Mouse (Mus musculus) lung, adult 2 months (tissue): Measurements from ENCODE around the gene Syde2.

Experiments
- CTCF ChIP-seq: fragments of 200-500 bp; IDR thresholded peaks from 2 replicates; pipeline ENCODE4 v1.5.1; 2011; ENCODE audit warnings: mild to moderate bottlenecking, low read length, control low read depth; ENCODE audit not compliant: insufficient read depth
- POLR2A ChIP-seq: fragments of 200-500 bp; IDR thresholded peaks from 2 replicates; pipeline ENCODE4 v1.6.1; 2011; ENCODE audit warnings: low read depth, mild to moderate bottlenecking, control low read depth, low read length, borderline replicate concordance; ENCODE audit errors: extremely low read depth

GRCm38 (mm10) chr3:145988684-145989575, 1.3 kb downstream of the Syde2 start:
- TF ChIP-seq POLR2A (no peak), CTCF (no peak)
